Mouse (Mus musculus) layer of hippocampus, adult 9-11 months (tissue): Measurements from ENCODE around the gene Mrpl34.

Source experiments
- DNase-seq: peaks from one replicate; pipeline ENCODE4 v3.0.0; 2022

Mrpl34 gene

GRCm38 (mm10) chr8:71469411-71469810 lies 4.7 kb downstream of the Mrpl34 start:
- DNase-seq, result peak; percentile 76

DNA sequence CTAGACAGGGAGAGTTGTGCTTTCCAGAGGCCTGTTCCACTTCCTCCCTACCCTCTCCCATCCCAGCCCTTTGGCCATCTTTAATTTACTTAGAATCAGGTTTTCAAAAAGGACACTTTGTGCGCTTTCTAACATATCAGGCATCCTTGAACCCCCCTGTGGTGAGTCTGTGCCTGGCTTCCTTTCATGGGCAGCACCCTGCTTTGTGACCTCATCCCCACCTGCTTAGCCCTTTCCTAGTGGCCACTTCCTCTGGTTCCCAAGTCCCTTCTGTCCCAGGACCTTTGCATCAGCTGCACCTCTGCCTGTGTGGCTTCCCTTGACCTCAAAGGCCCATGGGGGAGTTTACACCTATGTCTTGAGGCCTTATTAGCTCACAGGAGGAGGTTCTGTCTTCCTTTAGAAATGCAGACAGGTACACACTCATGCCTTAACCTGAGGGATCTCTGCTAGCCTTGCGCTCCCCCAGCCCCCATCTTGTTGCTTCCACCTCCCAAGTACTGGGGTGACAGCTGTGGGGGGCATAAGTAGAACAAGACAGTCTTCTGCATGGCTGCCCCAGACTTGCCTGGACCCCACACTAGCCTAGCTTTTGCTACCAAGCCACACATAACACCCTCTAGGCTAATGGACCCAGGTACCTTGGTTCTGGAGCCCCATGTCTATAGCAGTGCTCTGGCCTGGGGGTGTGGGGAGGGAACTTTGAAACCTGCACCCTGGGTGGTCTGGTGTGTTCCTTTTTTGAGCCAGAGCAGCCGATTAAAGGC lies 5.6 kb downstream of the Mrpl34 start:
- DNase-seq, result peak; percentile 8

DNA sequence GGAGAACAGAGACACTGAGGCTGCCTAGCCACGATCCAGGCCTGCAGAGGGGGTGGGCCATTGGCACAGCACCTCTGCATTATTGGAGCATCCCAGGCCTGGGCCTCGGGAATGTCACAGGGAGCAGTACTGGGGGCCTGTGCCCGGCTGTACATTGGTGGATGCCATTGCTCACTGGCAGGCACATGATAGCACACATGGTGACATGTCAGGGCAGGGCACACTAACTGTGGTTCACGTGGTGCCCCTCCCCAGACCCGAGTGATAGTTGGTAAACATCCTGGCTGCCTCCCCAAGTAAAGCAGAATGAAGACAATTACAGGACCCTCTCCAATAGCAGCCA lies 6.1 kb downstream of the Mrpl34 start:
- no peak for DNase-seq

GRCm38 (mm10) chr8:71471861-71472260 lies 7.1 kb downstream of the Mrpl34 start:
- no peak for DNase-seq

- DNase-seq, result no peak
Measured at GRCm38 (mm10) chr8:71472601-71473386, 8.0 kb downstream of the Mrpl34 start.

DNA sequence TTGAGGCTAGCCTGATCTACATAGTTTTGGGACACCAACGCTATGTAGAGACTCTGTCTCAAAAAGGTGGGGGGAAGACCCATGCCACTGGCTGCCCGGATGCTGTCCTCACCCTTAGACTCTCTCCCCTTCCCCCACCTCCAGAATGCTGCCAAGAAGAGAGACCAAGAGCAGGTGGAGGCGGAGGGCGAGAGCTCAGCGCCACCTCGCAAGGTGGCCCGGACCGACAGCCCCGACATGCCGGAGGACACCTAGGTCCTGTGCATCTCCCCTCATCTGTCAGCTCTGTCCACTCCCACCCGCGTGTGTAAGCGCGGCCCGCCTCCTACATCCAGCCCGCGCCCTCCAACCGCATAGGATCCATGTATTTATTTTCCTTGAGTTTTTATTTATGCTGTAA lies 9.6 kb downstream of the Mrpl34 start:
- no peak for DNase-seq

DNA sequence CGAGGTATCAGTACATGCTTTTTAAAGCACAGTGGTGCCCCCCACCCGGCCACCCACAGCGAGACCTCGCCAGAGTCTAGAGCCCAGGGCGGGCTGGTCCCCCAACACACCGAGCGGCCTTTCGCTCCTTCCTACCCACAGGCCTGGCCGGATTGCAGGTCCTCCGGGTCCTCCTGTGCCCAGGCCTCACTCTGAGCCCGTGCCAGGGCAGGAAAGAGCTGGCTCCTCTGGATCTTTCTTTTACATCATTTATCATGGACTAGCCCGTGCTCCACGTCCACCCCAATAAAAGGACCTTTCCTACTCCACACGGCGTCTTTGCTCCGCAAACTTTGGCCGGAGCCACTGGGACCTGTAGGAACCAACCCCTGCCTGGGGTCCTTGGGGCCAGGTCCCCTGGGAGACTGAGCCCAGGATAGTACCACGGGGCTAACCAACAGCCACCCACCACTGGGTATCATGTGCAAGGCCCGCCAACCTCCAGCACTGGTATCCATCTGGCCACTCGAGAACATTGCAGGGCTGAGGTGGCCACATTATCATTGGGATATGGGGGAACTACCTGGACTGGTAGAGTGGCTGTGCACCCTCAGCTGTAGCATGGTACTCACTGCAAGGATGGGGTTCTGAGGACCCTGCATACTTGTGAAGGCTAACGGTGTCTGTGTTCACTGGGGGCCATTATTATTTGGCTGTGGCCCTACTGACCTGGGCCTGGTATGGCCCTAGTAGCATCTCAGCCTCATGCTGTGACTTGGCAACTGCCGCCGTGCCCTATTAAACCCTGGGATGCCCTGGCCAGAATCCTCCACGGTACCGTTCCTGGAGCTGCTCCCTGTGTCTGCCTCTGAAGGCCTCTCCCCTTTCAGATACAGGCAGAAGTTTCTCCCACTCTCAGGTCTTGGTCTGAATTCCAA lies 10.3 kb downstream of the Mrpl34 start:
- DNase-seq, result no peak

GRCm38 (mm10) chr8:71475702-71476075 lies 10.9 kb downstream of the Mrpl34 start:
- no peak for DNase-seq

GRCm38 (mm10) chr8:71476099-71476940 lies 11.6 kb downstream of the Mrpl34 start:
- DNase-seq, result peak; percentile 80

GRCm38 (mm10) chr8:71477196-71477845 lies 12.6 kb downstream of the Mrpl34 start:
- no peak for DNase-seq

GRCm38 (mm10) chr8:71478943-71479342 lies 14.2 kb downstream of the Mrpl34 start:
- DNase-seq, result no peak

- DNase-seq, result no peak
Measured at GRCm38 (mm10) chr8:71483932-71484331, 19.2 kb downstream of the Mrpl34 start.

GRCm38 (mm10) chr8:71484736-71485135 lies 20.0 kb downstream of the Mrpl34 start:
- DNase-seq, result no peak

DNA sequence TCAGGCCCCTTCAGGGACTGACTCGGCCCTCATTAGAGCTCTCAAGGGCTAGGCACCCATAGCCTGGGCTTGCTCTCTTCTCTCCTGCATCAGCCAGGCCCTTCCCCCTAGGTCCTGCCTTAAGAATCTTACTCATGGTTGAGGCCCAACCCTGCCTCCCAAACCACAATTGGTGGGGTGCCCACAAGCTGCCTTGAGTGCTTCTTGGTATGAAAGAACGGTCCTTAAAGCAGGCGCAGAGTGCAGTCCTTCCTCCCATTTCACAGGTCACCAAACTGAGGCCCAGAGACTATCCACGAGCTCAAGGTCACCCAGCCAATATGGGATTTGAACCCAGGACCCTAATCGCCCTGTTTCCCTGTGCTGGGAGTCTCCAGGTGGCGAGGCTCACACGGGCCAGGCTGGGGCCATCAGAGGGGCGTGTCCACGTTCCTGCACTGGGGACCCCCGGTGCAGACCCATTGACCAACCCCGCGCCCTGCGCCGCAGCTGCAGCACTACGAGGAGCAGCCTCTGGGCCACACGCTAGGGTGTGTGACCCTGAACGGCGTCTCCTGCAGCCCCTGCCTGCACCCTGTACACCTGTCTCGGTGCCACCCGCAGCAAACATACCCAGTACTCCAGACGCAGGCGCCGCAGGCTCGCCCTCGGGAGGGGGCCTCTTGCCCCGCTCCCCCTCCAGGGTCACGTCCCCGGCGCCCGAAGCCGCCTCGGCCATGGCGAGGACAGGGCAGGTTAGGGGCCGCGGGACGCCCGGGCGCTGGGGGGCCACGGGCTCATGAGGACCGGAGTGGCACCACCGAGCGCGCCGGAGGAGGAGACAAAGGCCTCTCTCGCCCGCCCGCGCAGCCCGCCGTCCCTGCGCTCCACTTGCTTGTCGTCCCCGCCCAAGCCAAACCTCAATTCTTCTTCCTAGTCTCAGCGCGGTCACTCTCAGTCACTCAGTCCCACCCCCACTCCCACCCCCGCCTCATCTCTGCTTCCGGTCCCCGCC lies 20.7 kb downstream of the Mrpl34 start, which contains the start of gene Ano8:
TSS of gene Ano8 (minus strand) at position 822 of the 994 bp plus-strand sequence.
- DNase-seq, result peak; percentile 88

DNA sequence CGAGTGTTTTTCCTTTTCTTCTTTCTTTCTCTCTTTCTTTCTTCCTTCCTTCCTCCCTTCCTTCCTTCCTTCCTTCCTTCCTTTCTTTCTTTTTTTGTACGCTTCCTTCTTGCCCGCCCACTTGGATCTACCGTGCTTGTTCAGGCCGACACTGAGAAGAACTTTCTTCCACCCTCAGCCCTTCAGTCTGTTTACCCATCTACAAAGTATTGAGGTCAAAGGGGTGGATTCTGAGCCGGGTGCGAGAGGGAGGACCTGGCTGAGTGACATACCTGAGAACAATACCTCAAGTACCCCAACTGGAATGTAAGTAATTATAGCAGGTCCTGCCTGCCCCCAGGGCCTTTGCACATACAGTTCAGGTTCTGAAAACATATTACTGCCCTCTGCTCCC lies 21.4 kb downstream of the Mrpl34 start:
- DNase-seq, result no peak

DNA sequence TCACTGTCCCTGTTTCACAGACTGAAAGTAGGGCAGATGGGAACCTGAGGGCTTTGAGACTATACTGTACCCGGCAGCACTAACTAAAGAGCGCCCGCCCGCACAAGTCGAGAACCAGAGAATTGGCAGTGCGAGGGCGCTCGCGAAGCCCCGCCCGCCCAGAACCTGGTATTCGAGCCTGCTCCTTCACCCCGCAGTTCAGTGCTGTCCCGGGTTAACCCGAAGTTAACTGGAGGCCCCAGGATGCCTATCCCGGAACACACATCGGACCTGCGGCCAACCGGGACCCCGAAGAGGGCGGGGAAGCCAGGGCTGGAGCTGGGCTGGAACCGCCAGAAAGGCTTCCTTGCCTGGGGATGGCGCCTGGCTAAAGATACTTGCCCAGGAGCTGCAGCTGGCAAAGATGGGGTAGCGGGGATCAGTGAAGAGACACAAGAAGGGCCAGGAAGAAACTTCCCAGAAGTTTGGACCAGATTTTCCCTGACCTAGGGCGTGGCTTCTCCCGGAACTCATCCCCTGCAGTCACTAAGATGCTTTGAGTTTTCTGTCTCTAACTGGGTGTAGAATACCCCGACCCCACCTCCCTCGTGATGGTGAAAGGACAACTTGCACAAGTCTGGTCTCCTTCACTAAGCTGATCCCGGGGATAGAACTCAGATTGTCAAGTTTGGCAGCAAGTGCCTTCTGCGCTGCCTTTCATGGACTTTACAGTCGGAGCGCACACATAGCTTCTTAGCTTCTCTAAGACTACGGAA lies 23.1 kb downstream of the Mrpl34 start, which contains the start of gene Gtpbp3:
TSS of gene Gtpbp3 (plus strand) at position 413 of the 755 bp plus-strand sequence.
- DNase-seq, result peak; percentile 80

DNA sequence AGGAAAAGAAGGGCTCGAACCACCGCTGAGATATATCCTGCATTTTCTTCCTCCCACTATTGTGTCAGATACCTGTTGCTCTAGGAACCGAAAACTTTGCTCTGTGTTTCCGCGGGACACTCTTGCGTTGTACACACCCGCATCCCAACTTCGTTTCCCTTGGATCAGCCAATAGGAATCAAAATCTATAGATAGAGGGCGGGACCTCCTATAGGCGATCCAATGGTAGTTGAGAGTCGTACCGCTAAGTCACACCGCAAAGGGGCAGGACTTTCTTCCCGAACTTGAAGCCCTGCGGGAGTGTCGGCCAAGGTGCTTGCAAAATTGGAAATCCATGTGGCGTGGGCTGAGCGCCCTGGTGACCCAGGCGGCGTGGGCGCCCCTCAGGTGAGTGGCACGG lies 23.7 kb downstream of the Mrpl34 start:
- peak; percentile 92 for DNase-seq

GRCm38 (mm10) chr8:71495039-71495438 lies 30.3 kb downstream of the Mrpl34 start:
- DNase-seq, result peak; percentile 82

DNA sequence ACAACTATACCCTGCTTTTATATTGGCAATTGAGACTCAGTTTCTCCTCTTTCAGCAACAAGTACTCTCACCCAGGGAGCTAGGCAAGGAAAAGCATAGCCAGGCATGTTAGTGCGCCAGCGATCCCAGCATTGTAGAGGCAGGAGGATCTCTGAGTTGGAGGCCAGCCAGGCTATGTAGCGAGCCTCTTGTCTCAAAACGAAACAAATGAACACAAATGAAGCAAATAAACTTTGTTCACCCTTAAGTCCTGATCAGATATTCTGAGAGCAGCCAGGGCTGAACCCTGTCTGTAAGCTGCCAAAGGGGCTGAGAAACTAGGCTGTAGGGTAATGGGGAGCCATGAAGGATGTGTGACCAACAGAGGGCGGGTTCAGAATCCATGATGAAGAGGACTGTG lies 31.1 kb downstream of the Mrpl34 start:
- DNase-seq, result no peak

DNA sequence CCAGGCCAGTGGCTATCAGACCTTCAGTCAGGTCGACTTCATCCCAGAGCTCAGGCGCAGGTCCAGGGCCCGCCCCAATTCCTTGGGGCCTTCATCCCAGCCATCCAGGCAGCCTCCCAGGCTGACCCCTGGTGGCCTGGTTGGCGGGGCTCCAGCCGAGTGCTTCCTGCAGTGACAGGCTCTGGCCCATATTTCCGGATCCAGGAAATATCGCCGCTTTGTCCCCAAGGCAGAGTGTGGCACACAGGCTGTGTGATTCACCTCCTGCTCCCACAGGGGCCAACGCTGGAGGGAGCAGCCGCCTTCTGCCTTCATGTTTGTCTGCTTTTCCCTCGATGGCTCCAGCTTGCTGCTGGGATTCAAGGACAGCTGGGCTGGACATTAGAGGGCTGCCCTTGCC lies 31.7 kb downstream of the Mrpl34 start:
- peak; percentile 52 for DNase-seq
